Mouse (Mus musculus): ENCODE results near the gene Tbx15. TPM values are rescaled to one million over a fixed set of nuclear protein-coding genes. Genes with fewer than 3 reads are reported as not detected.
A peak's percentile ranks its signal among the peaks of the same experiment; 100 is the strongest.

Tbx15 gene
- polyA plus RNA-seq, 1 experiment from 2014 or later = 0.07 TPM

DNA sequence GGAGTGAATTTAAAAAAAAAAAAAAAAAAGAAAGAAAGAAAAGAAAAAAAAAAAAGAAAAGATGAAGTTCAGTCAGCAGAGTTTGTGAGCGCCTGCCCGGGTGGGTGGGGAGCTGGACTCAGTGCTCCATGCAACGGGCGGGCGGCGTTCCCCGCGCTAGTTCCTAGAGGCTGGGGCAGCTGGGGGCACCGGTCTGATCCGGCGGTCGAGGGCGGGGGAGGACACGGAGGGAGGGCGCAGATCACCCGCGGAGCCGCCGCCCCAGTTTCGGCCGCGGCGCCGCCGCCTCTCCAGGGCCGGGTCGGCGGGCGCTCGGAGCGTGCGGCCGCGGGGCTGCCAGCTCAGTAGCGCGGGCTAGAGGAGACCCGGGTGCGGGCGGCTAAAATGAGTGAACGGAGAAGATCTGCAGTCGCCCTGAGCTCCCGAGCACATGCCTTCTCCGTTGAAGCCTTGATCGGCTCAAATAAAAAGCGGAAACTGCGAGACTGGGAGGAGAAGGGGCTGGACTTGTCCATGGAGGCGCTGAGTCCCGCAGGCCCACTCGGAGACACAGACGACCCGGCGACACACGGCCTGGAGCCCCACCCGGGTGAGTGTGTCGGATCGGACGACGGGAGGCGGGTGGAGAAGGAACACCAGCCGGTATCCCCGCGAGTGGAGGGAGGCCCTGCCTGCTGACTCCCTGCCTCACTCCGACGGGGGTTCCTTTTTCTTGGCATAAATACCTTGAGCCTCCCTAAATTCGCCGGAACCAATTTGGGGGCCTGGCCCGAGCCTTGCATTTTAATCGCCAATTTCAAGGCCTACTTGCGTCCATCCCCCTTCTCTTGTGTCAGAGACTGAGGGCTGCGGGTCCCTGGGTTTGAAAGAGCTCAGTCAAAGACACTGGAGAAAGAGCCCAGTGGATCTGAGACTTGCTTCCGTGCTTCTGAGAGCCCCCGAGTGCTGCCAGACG, 13.6 kb downstream of the Tbx15 start:
- peak; percentile 54 for ATAC-seq (ENCODE audit: low read depth)
- H3K9ac ChIP-seq (replicated peaks; ENCODE audit: low read depth, low read length) = no peak overlapping the region

DNA sequence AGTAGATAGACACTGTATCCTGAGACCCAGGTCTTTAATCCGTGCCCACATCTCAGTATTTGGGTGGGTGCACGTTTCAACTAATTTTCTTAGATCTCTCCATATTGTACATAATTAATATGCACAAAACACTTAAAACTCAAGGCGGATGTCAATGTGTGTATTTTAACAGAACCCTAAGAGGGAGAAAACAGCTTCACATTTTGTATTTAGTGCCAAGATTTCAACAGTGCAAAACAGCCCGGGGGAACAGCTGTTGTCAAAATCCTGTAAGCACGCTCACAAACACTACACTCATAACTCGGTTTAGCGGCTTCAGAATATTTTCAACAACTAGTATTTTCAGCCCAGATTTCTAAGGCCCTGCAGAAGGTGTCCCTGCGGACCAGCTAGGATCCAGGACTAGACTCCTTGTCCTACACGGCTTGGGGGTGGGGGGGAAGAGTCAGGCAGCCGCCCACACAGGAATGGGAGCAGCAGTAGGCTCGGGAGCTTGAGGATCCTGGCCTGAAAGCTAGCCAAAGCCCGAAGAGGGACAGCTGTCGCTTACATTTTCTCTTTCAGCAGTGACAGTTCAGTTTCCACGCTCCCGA, 14.5 kb downstream of the Tbx15 start:
- ATAC-seq (ENCODE audit: low read depth) = no peak
- no peak overlapping the region for H3K27ac ChIP-seq (ENCODE audit: low read depth, low read length)
- no peaks in the 10 kb centered on the region for H3K4me1 ChIP-seq (ENCODE audit: control insufficient read depth, insufficient read depth, low read length)
- H3K4me3 ChIP-seq (ENCODE audit: low read depth, low read length) = no peak overlapping the region
- peaks cover 75% of the 10 kb centered on the region for H3K27me3 ChIP-seq (ENCODE audit: control insufficient read depth, insufficient read depth, low read length)
- no peaks in the 10 kb centered on the region for H3K36me3 ChIP-seq (ENCODE audit: control insufficient read depth, insufficient read depth, low read length)
- WGBS = 2% methylated on average over 15 of the region's 15 CpGs
- no peak overlapping the region for H3K4me2 ChIP-seq (ENCODE audit: low read depth, low read length)
- H3K9me3 ChIP-seq (ENCODE audit: control insufficient read depth, low read length) = no peaks in the 10 kb centered on the region
- H3K9ac ChIP-seq (replicated peaks; ENCODE audit: low read depth, low read length) = no peak overlapping the region

More for the DNA sequence above, 13.6 kb downstream of the Tbx15 start:
- WGBS = under 1% methylated on average over 73 of the region's 73 CpGs
- H3K9me3 ChIP-seq (ENCODE audit: control insufficient read depth, low read length) = no peaks in the 10 kb centered on the region
- peak overlapping the region; percentile 36 for H3K4me2 ChIP-seq (ENCODE audit: low read depth, low read length)
- no peaks in the 10 kb centered on the region for H3K4me1 ChIP-seq (ENCODE audit: control insufficient read depth, insufficient read depth, low read length)
- H3K27ac ChIP-seq (ENCODE audit: low read depth, low read length) = no peak overlapping the region
- H3K36me3 ChIP-seq (ENCODE audit: control insufficient read depth, insufficient read depth, low read length) = no peaks in the 10 kb centered on the region
- peaks cover 69% of the 10 kb centered on the region for H3K27me3 ChIP-seq (ENCODE audit: control insufficient read depth, insufficient read depth, low read length)
- peak overlapping the region; percentile 14; the same call in 1 of the 2 replicates for H3K4me3 ChIP-seq (ENCODE audit: low read depth, low read length)

DNA sequence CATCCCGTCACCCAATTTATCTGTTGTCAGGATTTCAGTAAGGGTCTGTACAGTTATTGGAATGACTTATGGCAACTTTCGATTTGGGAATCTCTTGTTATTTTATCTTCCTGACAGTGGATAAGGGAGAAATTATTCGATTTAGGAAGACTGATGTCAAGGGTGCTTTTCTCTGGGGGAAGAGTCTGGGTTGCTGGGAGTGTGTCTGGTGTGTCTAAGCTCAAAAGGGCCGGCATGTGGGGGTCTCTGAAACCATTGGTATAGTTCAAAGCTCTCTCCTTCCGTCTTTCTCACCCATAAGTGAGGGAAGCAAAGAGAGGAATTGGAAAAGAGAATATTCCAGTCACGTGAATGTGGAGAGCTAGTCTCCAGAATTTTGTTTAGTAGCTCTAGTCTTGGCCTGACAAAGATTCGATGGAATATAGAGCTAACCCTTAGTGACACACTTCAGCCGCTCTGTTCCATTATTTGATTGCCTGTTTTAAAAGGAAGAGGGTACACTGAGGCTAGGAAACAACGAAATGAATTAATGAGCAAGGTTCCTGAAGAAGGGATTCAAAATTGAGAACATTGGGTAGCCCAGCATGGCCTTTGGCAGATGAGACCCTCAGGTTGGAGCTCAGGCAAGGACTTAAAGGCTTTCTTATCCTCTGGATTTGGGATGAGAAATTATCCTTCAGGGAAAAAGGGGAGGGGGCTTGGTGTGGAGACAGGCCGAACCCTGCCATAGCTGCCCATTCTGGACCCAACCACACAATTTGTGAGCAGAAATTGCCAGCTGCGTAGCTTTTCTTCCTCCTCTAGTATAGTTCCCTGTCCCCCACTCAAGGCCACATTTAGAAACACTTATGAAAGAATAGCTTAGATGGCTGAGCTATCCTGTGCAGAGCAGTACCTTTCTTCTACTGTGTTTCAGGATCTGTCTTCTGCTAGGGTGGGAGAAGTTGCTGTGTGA, 15.5 kb downstream of the Tbx15 start:
- Histone ChIP-seq H3K4me3 (ENCODE audit: low read depth, low read length) (no peak overlapping the region), H3K4me1 (ENCODE audit: control insufficient read depth, insufficient read depth, low read length) (no peaks in the 10 kb centered on the region), H3K27me3 (ENCODE audit: control insufficient read depth, insufficient read depth, low read length) (peaks cover 71% of the 10 kb centered on the region), H3K4me2 (ENCODE audit: low read depth, low read length) (no peak overlapping the region), H3K9ac (replicated peaks; ENCODE audit: low read depth, low read length) (no peak overlapping the region), H3K36me3 (ENCODE audit: control insufficient read depth, insufficient read depth, low read length) (no peaks in the 10 kb centered on the region), H3K27ac (ENCODE audit: low read depth, low read length) (no peak overlapping the region), H3K9me3 (ENCODE audit: control insufficient read depth, low read length) (no peaks in the 10 kb centered on the region)
- 3% methylated on average over 11 of the region's 11 CpGs for WGBS
- ATAC-seq (ENCODE audit: low read depth) = no peak

DNA sequence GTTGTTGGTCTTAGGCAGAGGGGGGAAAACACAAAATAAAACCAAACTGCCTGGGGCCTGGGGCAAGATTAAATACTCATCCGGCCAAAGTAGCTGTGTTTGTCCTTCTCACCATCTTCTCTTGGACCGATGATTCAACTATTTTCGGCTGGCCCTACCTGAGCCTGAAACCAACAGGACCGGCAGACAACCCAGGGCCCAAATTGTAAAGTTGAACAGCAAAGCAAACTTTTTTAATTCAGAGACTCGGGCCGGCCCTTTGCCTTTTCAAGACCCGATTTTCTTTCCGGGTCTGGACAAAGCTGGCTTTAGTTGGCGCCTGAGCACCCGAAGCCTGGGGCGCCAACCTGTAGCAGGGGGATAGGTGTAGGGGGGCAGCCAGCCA, 16.2 kb downstream of the Tbx15 start:
- no peaks in the 10 kb centered on the region for H3K9me3 ChIP-seq (ENCODE audit: control insufficient read depth, low read length)
- no peak overlapping the region for H3K4me3 ChIP-seq (ENCODE audit: low read depth, low read length)
- H3K9ac ChIP-seq (replicated peaks; ENCODE audit: low read depth, low read length) = no peak overlapping the region
- no peak overlapping the region for H3K27ac ChIP-seq (ENCODE audit: low read depth, low read length)
- ATAC-seq (ENCODE audit: low read depth) = no peak
- WGBS = 2% methylated on average over 11 of the region's 11 CpGs
- H3K27me3 ChIP-seq (ENCODE audit: control insufficient read depth, insufficient read depth, low read length) = peaks cover 66% of the 10 kb centered on the region
- no peaks in the 10 kb centered on the region for H3K4me1 ChIP-seq (ENCODE audit: control insufficient read depth, insufficient read depth, low read length)
- H3K4me2 ChIP-seq (ENCODE audit: low read depth, low read length) = no peak overlapping the region
- H3K36me3 ChIP-seq (ENCODE audit: control insufficient read depth, insufficient read depth, low read length) = no peaks in the 10 kb centered on the region

DNA sequence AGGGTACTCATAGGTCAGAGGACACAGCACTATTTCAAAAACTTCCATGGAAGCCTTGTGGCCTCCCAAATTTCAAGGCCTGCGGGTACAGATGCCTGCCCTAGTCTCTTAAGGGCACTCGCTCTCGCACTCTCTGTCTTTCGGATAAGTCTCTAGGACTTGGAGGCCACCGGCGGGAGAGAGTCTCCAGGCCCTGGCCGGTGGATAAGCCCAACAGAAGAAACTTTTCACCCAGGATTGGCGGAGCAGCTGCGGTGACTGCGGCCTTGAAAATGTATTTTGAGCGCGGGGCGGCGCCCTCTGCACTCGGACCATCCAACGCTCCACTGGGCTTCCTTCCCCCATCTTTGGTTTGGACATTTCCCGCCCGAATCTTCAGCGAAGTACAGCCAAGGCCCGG, 16.6 kb downstream of the Tbx15 start:
- Histone ChIP-seq H3K9me3 (ENCODE audit: control insufficient read depth, low read length) (no peaks in the 10 kb centered on the region), H3K4me3 (ENCODE audit: low read depth, low read length) (no peak overlapping the region), H3K9ac (replicated peaks; ENCODE audit: low read depth, low read length) (no peak overlapping the region), H3K4me1 (ENCODE audit: control insufficient read depth, insufficient read depth, low read length) (no peaks in the 10 kb centered on the region), H3K4me2 (ENCODE audit: low read depth, low read length) (no peak overlapping the region), H3K27me3 (ENCODE audit: control insufficient read depth, insufficient read depth, low read length) (peaks cover 66% of the 10 kb centered on the region), H3K27ac (ENCODE audit: low read depth, low read length) (no peak overlapping the region), H3K36me3 (ENCODE audit: control insufficient read depth, insufficient read depth, low read length) (no peaks in the 10 kb centered on the region)
- WGBS = under 1% methylated on average over 20 of the region's 20 CpGs
- ATAC-seq (ENCODE audit: low read depth) = no peak

DNA sequence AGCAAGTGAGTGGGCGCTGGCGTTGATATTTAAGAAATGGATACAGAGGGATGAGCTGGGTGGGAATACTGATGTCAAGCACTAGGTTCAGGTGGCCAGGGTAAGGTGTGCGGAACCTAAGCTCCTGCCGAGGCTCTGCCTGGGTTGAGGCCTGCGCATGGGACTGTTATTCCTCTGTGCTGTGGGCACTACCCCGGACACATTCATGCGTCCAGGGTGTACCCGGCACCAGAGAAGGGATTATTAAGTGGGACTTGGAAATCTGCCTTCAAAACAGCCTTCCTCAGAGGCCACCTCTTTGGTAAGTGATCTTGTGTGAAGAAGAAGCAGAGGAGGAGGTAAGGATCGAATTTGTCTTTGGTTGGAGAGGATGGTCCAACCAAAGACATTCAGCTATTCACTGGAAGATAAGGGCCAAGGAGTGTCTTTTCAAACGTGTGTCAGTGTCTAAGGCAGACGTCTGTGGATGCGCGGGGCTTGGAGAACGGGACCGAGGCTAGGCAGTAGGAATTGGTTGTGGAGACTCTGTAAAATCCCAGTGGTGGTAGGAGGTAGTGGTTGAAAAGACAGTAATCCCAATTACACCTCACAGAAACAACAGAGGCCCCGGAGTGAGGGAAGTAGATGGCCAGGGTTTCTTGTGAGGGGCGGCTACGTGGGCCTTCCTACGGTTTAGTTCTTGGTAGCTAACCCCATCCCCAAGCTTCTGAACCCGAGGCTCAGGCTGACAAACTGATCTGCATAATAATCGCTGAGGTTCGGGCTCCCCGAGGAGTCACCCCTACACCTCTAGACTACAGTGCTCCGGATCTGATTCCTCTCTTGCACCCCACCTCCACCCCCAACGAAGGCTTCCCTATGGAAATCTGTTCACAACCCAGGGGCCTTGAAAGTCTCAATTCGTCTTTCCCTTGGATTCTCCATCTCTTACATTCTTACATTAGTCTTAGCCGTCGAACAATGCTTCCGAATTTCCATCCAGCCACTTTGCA, 17.7 kb downstream of the Tbx15 start:
- no peak overlapping the region for H3K4me3 ChIP-seq (ENCODE audit: low read depth, low read length)
- H3K4me2 ChIP-seq (ENCODE audit: low read depth, low read length) = no peak overlapping the region
- WGBS = 2% methylated on average over 29 of the region's 29 CpGs
- H3K9me3 ChIP-seq (ENCODE audit: control insufficient read depth, low read length) = no peaks in the 10 kb centered on the region
- no peak for ATAC-seq (ENCODE audit: low read depth)
- H3K27ac ChIP-seq (ENCODE audit: low read depth, low read length) = no peak overlapping the region
- no peaks in the 10 kb centered on the region for H3K36me3 ChIP-seq (ENCODE audit: control insufficient read depth, insufficient read depth, low read length)
- peaks cover 66% of the 10 kb centered on the region for H3K27me3 ChIP-seq (ENCODE audit: control insufficient read depth, insufficient read depth, low read length)
- no peak overlapping the region for H3K9ac ChIP-seq (replicated peaks; ENCODE audit: low read depth, low read length)
- H3K4me1 ChIP-seq (ENCODE audit: control insufficient read depth, insufficient read depth, low read length) = no peaks in the 10 kb centered on the region

DNA sequence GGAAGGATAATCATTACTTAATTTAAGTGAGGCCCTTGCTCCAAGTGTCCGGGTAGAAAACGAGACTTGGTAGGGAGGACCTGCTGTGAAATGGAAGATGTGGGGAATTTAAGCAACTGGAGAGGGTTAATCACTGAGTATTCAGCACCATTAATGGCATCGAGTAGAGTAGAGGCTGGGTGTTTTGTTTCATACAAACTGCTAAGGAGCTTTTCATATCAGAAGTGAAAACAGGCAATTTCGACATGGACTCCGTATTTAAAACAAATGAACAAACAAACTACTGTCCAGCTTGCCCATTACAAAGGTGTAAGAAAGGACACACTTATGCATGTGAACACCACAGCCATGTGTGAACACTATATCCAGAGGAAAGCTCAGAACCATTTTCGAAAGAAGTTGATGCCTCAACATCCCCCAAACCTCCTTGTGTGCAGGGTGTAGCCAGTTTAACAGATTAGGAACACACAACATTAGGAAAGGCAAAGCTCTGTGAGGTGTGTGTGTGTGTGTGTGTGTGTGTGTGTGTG, 19.6 kb downstream of the Tbx15 start:
- Histone ChIP-seq H3K27me3 (ENCODE audit: control insufficient read depth, insufficient read depth, low read length) (peaks cover 76% of the 10 kb centered on the region), H3K27ac (ENCODE audit: low read depth, low read length) (no peak overlapping the region), H3K36me3 (ENCODE audit: control insufficient read depth, insufficient read depth, low read length) (no peaks in the 10 kb centered on the region), H3K9me3 (ENCODE audit: control insufficient read depth, low read length) (no peaks in the 10 kb centered on the region), H3K4me3 (ENCODE audit: low read depth, low read length) (no peak overlapping the region), H3K9ac (replicated peaks; ENCODE audit: low read depth, low read length) (no peak overlapping the region), H3K4me1 (ENCODE audit: control insufficient read depth, insufficient read depth, low read length) (no peaks in the 10 kb centered on the region), H3K4me2 (ENCODE audit: low read depth, low read length) (no peak overlapping the region)
- 5% methylated on average over 6 of the region's 6 CpGs for WGBS
- no peak for ATAC-seq (ENCODE audit: low read depth)

DNA sequence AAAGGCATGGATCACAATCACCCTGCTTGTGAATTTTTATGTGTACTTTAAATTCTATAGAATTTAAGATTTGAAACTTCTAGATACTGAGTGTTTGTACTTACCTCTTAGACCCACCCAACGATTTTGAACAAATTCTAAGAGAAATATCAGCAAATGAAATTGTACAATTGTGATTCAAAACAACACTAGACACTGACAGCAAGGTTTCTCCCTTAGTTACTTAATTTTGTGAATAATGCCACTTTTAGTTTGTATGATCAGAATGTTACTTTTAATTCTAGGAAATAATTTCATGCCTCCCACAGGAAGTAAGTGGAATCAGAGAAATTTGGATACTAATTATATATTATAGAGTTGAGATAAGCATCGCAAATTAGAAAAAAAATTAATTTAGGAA, 20.2 kb downstream of the Tbx15 start:
- H3K36me3 ChIP-seq (ENCODE audit: control insufficient read depth, insufficient read depth, low read length) = no peaks in the 10 kb centered on the region
- WGBS = 36% methylated on average over 2 of the region's 2 CpGs
- no peaks in the 10 kb centered on the region for H3K9me3 ChIP-seq (ENCODE audit: control insufficient read depth, low read length)
- no peak for ATAC-seq (ENCODE audit: low read depth)
- no peaks in the 10 kb centered on the region for H3K4me1 ChIP-seq (ENCODE audit: control insufficient read depth, insufficient read depth, low read length)
- H3K27ac ChIP-seq (ENCODE audit: low read depth, low read length) = no peak overlapping the region
- H3K4me2 ChIP-seq (ENCODE audit: low read depth, low read length) = no peak overlapping the region
- H3K9ac ChIP-seq (replicated peaks; ENCODE audit: low read depth, low read length) = no peak overlapping the region
- peaks cover 74% of the 10 kb centered on the region for H3K27me3 ChIP-seq (ENCODE audit: control insufficient read depth, insufficient read depth, low read length)
- H3K4me3 ChIP-seq (ENCODE audit: low read depth, low read length) = no peak overlapping the region

Measured in neural tube, embryonic 14.5 days (tissue).